Mouse (Mus musculus) CD4-positive naive resting alpha-beta T cell, adult 76 days (primary cell): Measurements from ENCODE around the gene AL607142.1. TPM values are rescaled to one million over a fixed set of nuclear protein-coding genes. Genes with fewer than 3 reads are reported as not detected.

Source experiments
- total RNA-seq: library from RNA; stranded (reverse); gene quantifications from one replicate; pipeline ENCODE4 v1.2.4, GENCODE M21; 2023

Gene AL607142.1
- total RNA-seq = not detected

DNA sequence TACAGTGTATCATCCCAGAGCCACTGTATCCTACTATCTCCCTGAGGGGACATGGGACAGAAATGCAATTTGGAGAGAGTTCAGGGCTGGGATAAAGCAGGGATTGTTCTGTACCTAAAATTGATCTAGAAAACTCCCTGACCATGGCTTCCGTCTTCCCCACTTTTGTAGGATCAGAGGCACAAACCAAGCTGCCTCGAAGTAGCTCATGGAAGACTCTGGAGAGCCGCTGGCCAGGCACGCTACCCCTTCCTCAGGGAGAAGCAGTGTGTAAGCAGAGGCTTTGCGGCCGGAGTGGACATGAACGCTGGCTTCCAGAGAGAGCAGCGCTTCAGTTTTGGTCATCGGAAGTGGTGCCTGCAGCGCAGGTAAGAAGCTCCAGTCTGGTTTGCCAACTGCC lies at the start of gene AL607142.1:
AL607142.1 (plus strand) TSS at position 301 of the 400 bp plus-strand sequence.

Other genes with a start within 250 kb of the AL607142.1 start
- not detected for gene Edn2, start 96.2 kb downstream of the AL607142.1 start, total RNA-seq
- not detected for gene Foxo6, start 222.4 kb downstream of the AL607142.1 start, total RNA-seq